Mouse (Mus musculus): Measurements from ENCODE around the gene Trpv2.

Gene Trpv2

GRCm38 (mm10) chr11:62646958-62647515, 72.8 kb downstream of the Trpv2 start:
- intact Hi-C loops (cut with DNase I): no loop called here

GRCm38 (mm10) chr11:62647661-62648590, 73.6 kb downstream of the Trpv2 start, which contains the start of gene Lrrc75a:
TSS of gene Lrrc75a (minus strand) at chr11:62648523.
- intact Hi-C loops (cut with DNase I): no loop called here

GRCm38 (mm10) chr11:62648591-62649391, 74.5 kb downstream of the Trpv2 start, which contains the start of gene Mmgt2:
TSS of gene Mmgt2 (plus strand) at chr11:62648664.
- intact Hi-C loops (cut with DNase I): no loop called here

DNA sequence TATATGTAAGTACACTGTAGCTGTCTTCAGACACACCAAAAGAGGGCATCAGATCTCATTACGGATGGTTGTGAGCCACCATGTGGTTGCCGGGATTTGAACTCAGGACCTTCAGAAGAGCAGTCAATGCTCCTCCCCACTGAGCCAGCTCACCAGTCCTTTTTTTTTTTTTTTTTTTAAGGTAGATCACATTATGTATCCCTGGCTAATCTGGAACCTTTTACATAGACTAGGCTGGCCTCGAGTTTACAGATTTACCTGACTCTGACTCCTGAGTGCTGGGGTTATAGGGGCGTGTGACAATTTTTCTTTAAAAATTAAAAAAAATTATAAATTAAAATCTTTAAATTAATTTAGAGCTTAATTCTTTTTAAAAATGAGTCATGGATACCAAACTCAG, 75.5 kb downstream of the Trpv2 start:
- intact Hi-C loops (cut with DNase I): loop anchor here (5.0 kb wide), 1 partner anchor 33 kb away; no protein-coding TSS in a partner anchor

Data from adrenal gland (tissue).